Mouse (Mus musculus) heart, embryonic 11.5 days (tissue): Measurements from ENCODE around the gene Rsc1a1. TPM values are rescaled to one million over a fixed set of nuclear protein-coding genes. Genes with fewer than 3 reads are reported as not detected.

Experiments used
- ATAC-seq: fragments of 200-750 bp; cut with Nextera tagmentation; replicated peaks from 2 replicates; pipeline ENCODE4 v1.8.0; 2017; ENCODE audit warnings: moderate library complexity; ENCODE audit not compliant: insufficient number of reproducible peaks, low FRiP score, low TSS enrichment
- H3K27ac ChIP-seq: fragments of 300-500 bp; sonication (generic); 2 replicates; pipeline ENCODE4 v1.5.1; 2014; ENCODE audit warnings: mild to moderate bottlenecking, low read depth, low read length
- H3K27me3 ChIP-seq: fragments of 300-500 bp; sonication (generic); 2 replicates; pipeline ENCODE4 v1.6.1; 2014; ENCODE audit warnings: mild to moderate bottlenecking, low read length, mixed read lengths; ENCODE audit not compliant: control insufficient read depth, insufficient read depth
- H3K36me3 ChIP-seq: fragments of 300-500 bp; sonication (generic); 2 replicates; pipeline ENCODE4 v1.6.1; 2014; ENCODE audit warnings: mild to moderate bottlenecking, low read length, moderate library complexity, mixed read lengths; ENCODE audit not compliant: control insufficient read depth, insufficient read depth
- H3K4me1 ChIP-seq: fragments of 300-500 bp; sonication (generic); 2 replicates; pipeline ENCODE4 v1.6.1; 2014; ENCODE audit warnings: low read length; ENCODE audit not compliant: control insufficient read depth, insufficient read depth
- H3K4me2 ChIP-seq: fragments of 300-500 bp; sonication (generic); 2 replicates; pipeline ENCODE4 v1.6.1; 2014; ENCODE audit warnings: mild to moderate bottlenecking, moderate library complexity
- H3K4me3 ChIP-seq: fragments of 300-500 bp; sonication (generic); 2 replicates; pipeline ENCODE4 v1.5.1; 2014; ENCODE audit warnings: low read depth, low read length
- H3K9ac ChIP-seq: fragments of 300-500 bp; sonication (generic); 2 replicates; pipeline ENCODE4 v1.6.1; 2014; ENCODE audit warnings: mild to moderate bottlenecking, low read depth, low read length, moderate library complexity
- H3K9me3 ChIP-seq: fragments of 300-500 bp; sonication (generic); replicated peaks from 2 replicates; pipeline ENCODE4 v1.6.1; 2016; ENCODE audit warnings: low read length; ENCODE audit not compliant: control insufficient read depth
- WGBS: fragments of 180-500 bp; shearing (Covaris S2); extraction: QIAGEN DNeasy Blood & Tissue Kit; methylation state at CpG from one replicate; pipeline ENCODE4 v1.1.7; 2014; ENCODE audit not compliant: insufficient replicate concordance; 5-methylcytosine and 5-hydroxymethylcytosine counted together
- polyA plus RNA-seq: library from polyadenylated mRNA; unstranded; fragments of >200 nt; fragmentation: Nextera tagmentation; extraction: Ambion mirVana; gene quantifications from 2 replicates; pipeline ENCODE4 v1.2.1, GENCODE M21; 2014

The Rsc1a1 gene
- polyA plus RNA-seq, 1 experiment from 2014 or later, result 1.5 TPM

GRCm38 (mm10) chr4:141654509-141654908, 30.9 kb downstream of the Rsc1a1 start:
- Histone ChIP-seq H3K27ac (no peak overlapping the region), H3K27me3 (no peaks in the 10 kb centered on the region), H3K9me3 (no peaks in the 10 kb centered on the region), H3K4me2 (no peak overlapping the region), H3K9ac (no peak overlapping the region), H3K4me3 (no peak overlapping the region), H3K36me3 (peaks cover 8% of the 10 kb centered on the region), H3K4me1 (peaks cover 19% of the 10 kb centered on the region)
- ATAC-seq, result no peak
- WGBS, result 77% methylated on average over 6 of the region's 6 CpGs

GRCm38 (mm10) chr4:141653813-141654212, 31.6 kb downstream of the Rsc1a1 start:
- no peak for ATAC-seq
- Histone ChIP-seq H3K36me3 (peaks cover 10% of the 10 kb centered on the region), H3K9ac (no peak overlapping the region), H3K4me1 (peaks cover 19% of the 10 kb centered on the region), H3K4me3 (no peak overlapping the region), H3K9me3 (no peaks in the 10 kb centered on the region), H3K27me3 (no peaks in the 10 kb centered on the region), H3K4me2 (no peak overlapping the region), H3K27ac (no peak overlapping the region)
- 89% methylated on average over 13 of the region's 13 CpGs for WGBS

- H3K9ac ChIP-seq, result no peak overlapping the region
- peaks cover 10% of the 10 kb centered on the region for H3K36me3 ChIP-seq
- no peak overlapping the region for H3K27ac ChIP-seq
- no peak overlapping the region for H3K4me2 ChIP-seq
- no peaks in the 10 kb centered on the region for H3K9me3 ChIP-seq
- H3K4me1 ChIP-seq, result peaks cover 15% of the 10 kb centered on the region
- H3K4me3 ChIP-seq, result no peak overlapping the region
- H3K27me3 ChIP-seq, result no peaks in the 10 kb centered on the region
- no peak for ATAC-seq
- 83% methylated on average over 8 of the region's 8 CpGs for WGBS
These were observed 32.4 kb downstream of the Rsc1a1 start for GRCm38 (mm10) chr4:141653044-141653443.

GRCm38 (mm10) chr4:141651944-141652343, 33.5 kb downstream of the Rsc1a1 start:
- Histone ChIP-seq H3K27me3 (no peaks in the 10 kb centered on the region), H3K9ac (no peak overlapping the region), H3K9me3 (no peaks in the 10 kb centered on the region), H3K4me2 (no peak overlapping the region), H3K4me3 (no peak overlapping the region), H3K27ac (no peak overlapping the region), H3K36me3 (peaks cover 12% of the 10 kb centered on the region), H3K4me1 (peaks cover 15% of the 10 kb centered on the region)
- WGBS, result 86% methylated on average over 10 of the region's 10 CpGs
- no peak for ATAC-seq

GRCm38 (mm10) chr4:141651286-141651685, 34.1 kb downstream of the Rsc1a1 start:
- 72% methylated on average over 6 of the region's 6 CpGs for WGBS
- Histone ChIP-seq H3K36me3 (peaks cover 12% of the 10 kb centered on the region), H3K4me3 (no peak overlapping the region), H3K9me3 (no peaks in the 10 kb centered on the region), H3K27ac (no peak overlapping the region), H3K27me3 (no peaks in the 10 kb centered on the region), H3K9ac (no peak overlapping the region), H3K4me2 (no peak overlapping the region), H3K4me1 (peaks cover 14% of the 10 kb centered on the region)
- ATAC-seq, result no peak

GRCm38 (mm10) chr4:141649244-141649643, 36.2 kb downstream of the Rsc1a1 start:
- WGBS, result 82% methylated on average over 6 of the region's 6 CpGs
- Histone ChIP-seq H3K27me3 (no peaks in the 10 kb centered on the region), H3K9me3 (no peaks in the 10 kb centered on the region), H3K4me2 (no peak overlapping the region), H3K4me3 (no peak overlapping the region), H3K4me1 (peaks cover 7% of the 10 kb centered on the region; the same call in 1 of the 2 replicates), H3K9ac (no peak overlapping the region), H3K36me3 (peaks cover 12% of the 10 kb centered on the region), H3K27ac (no peak overlapping the region)
- ATAC-seq, result no peak

GRCm38 (mm10) chr4:141648262-141648661, 37.1 kb downstream of the Rsc1a1 start:
- H3K4me2 ChIP-seq, result no peak overlapping the region
- H3K36me3 ChIP-seq, result peaks cover 8% of the 10 kb centered on the region
- 90% methylated on average over 5 of the region's 5 CpGs for WGBS
- no peak overlapping the region for H3K27ac ChIP-seq
- no peak overlapping the region for H3K4me3 ChIP-seq
- H3K9ac ChIP-seq, result no peak overlapping the region
- no peaks in the 10 kb centered on the region for H3K9me3 ChIP-seq
- peaks cover 16% of the 10 kb centered on the region for H3K4me1 ChIP-seq
- ATAC-seq, result no peak
- no peaks in the 10 kb centered on the region for H3K27me3 ChIP-seq

GRCm38 (mm10) chr4:141647187-141647586, 38.2 kb downstream of the Rsc1a1 start:
- H3K27ac ChIP-seq, result no peak overlapping the region

GRCm38 (mm10) chr4:141645988-141646387, 39.4 kb downstream of the Rsc1a1 start:
- 90% methylated on average over 8 of the region's 8 CpGs for WGBS
- peaks cover 7% of the 10 kb centered on the region for H3K36me3 ChIP-seq
- H3K4me1 ChIP-seq, result peaks cover 19% of the 10 kb centered on the region
- no peak overlapping the region for H3K4me3 ChIP-seq
- ATAC-seq, result no peak
- H3K27ac ChIP-seq, result no peak overlapping the region
- H3K27me3 ChIP-seq, result no peaks in the 10 kb centered on the region
- H3K4me2 ChIP-seq, result no peak overlapping the region
- no peak overlapping the region for H3K9ac ChIP-seq
- no peaks in the 10 kb centered on the region for H3K9me3 ChIP-seq

More at GRCm38 (mm10) chr4:141647187-141647586, 38.2 kb downstream of the Rsc1a1 start:
- Histone ChIP-seq H3K4me2 (no peak overlapping the region), H3K27me3 (no peaks in the 10 kb centered on the region), H3K9ac (no peak overlapping the region), H3K4me1 (peaks cover 26% of the 10 kb centered on the region), H3K9me3 (no peaks in the 10 kb centered on the region), H3K36me3 (peaks cover 4% of the 10 kb centered on the region; the same call in 1 of the 2 replicates), H3K4me3 (no peak overlapping the region)
- 90% methylated on average over 3 of the region's 3 CpGs for WGBS
- ATAC-seq, result no peak
